Mouse (Mus musculus) macrophage (primary cell): Measurements from ENCODE around the gene Camk2d. TPM values are rescaled to one million over a fixed set of nuclear protein-coding genes. Genes with fewer than 3 reads are reported as not detected.
A peak's percentile ranks its signal among the peaks of the same experiment; 100 is the strongest.

ENCODE experiments used
- H3K27ac ChIP-seq: fragments of 350-480 bp; formaldehyde crosslinking; 2 replicates; pipeline ENCODE4 v1.9.0; 2021
- H3K36me3 ChIP-seq: fragments of 350-480 bp; formaldehyde crosslinking; 2 replicates; pipeline ENCODE4 v1.9.0; 2021; ENCODE audit errors: inconsistent target
- H3K4me3 ChIP-seq: fragments of 350-480 bp; formaldehyde crosslinking; 2 replicates; pipeline ENCODE4 v1.9.0; 2021; ENCODE audit errors: inconsistent target
- H3K79me2 ChIP-seq: fragments of 350-480 bp; formaldehyde crosslinking; 2 replicates; pipeline ENCODE4 v1.9.0; 2021; ENCODE audit errors: inconsistent target
- WGBS: methylation state at CpG from one replicate; pipeline ENCODE4 v1.1.7; 2026; ENCODE audit warnings: inconsistent platforms; ENCODE audit not compliant: missing documents; 5-methylcytosine and 5-hydroxymethylcytosine counted together
- polyA plus RNA-seq: library from polyadenylated mRNA; stranded (reverse); fragments of 250-400 nt; gene quantifications from 3 replicates; pipeline ENCODE4 v1.2.4, GENCODE M21; 2018; ENCODE audit warnings: inconsistent platforms

The Camk2d gene
- polyA plus RNA-seq, 1 experiment from 2014 or later: 69.7 TPM

DNA sequence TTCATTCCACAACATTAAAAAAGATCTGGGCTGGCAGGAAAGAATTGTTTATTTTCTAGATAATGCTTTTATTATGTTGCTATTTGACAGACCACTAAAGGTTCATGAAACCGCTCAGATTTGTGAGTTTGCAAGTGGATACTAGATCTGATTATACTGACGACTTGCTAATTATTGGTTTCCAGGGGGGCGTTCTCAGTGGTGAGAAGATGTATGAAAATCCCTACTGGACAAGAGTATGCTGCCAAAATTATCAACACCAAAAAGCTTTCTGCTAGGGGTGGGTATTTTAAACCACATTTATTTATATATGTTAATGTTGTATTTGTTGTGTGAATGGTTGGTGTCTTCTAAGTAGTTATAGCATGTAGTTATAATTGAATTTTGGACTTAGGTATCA, 2.8 kb downstream of the Camk2d start:
- 89% methylated on average over 3 of the region's 3 CpGs for WGBS

GRCm38 (mm10) chr3:126599335-126599734, 3.2 kb downstream of the Camk2d start:
- Histone ChIP-seq H3K4me3 (peak overlapping the region; percentile 97), H3K79me2 (peaks cover 68% of the 10 kb centered on the region), H3K27ac (no peak overlapping the region; the same call in 1 of the 2 replicates), H3K36me3 (peaks cover 10% of the 10 kb centered on the region; the same call in 1 of the 2 replicates)
- WGBS: 44% methylated on average over 2 of the region's 2 CpGs

More for the DNA sequence above, 2.8 kb downstream of the Camk2d start:
- Histone ChIP-seq H3K27ac (no peak overlapping the region; the same call in 1 of the 2 replicates), H3K4me3 (peak overlapping the region; percentile 97), H3K79me2 (peaks cover 64% of the 10 kb centered on the region), H3K36me3 (peaks cover 10% of the 10 kb centered on the region; the same call in 1 of the 2 replicates)

- 94% methylated on average over 10 of the region's 10 CpGs for WGBS
- H3K4me3 ChIP-seq: no peak overlapping the region
Observed at GRCm38 (mm10) chr3:126599936-126600335, 3.8 kb downstream of the Camk2d start.

GRCm38 (mm10) chr3:126602772-126603171, 6.7 kb downstream of the Camk2d start:
- Histone ChIP-seq H3K36me3 (peaks cover 10% of the 10 kb centered on the region; the same call in 1 of the 2 replicates), H3K4me3 (no peak overlapping the region), H3K79me2 (peaks cover 100% of the 10 kb centered on the region), H3K27ac (no peak overlapping the region)
- WGBS: 94% methylated on average over 11 of the region's 11 CpGs

More at GRCm38 (mm10) chr3:126599936-126600335, 3.8 kb downstream of the Camk2d start:
- no peak overlapping the region for H3K27ac ChIP-seq
- H3K36me3 ChIP-seq: peaks cover 10% of the 10 kb centered on the region; the same call in 1 of the 2 replicates
- peaks cover 74% of the 10 kb centered on the region for H3K79me2 ChIP-seq

GRCm38 (mm10) chr3:126604656-126605434, 8.7 kb downstream of the Camk2d start:
- Histone ChIP-seq H3K27ac (no peak overlapping the region), H3K36me3 (peaks cover 10% of the 10 kb centered on the region; the same call in 1 of the 2 replicates)
- 94% methylated on average over 9 of the region's 9 CpGs for WGBS

DNA sequence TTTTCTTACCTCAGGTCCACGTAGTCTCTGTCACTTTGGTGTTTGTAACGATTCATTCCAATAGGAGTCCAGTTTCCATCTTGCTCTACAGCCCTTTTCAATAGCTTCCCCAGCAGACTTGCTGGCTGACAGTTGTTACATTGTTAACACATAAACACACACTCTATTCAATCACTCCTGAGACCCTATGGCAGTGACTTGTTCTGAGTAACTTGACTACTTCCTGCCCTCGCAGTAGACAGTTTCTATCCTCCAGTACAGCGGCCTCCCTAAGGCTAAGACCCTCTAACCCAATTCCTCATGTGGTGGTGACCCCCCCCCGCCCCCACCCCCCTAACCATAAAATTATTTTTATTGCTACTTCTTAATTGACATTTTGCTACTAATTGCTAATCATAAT, 13.2 kb downstream of the Camk2d start:
- Histone ChIP-seq H3K4me3 (no peak overlapping the region), H3K79me2 (peaks cover 88% of the 10 kb centered on the region), H3K27ac (no peak overlapping the region), H3K36me3 (no peaks in the 10 kb centered on the region)
- 58% methylated on average over 5 of the region's 5 CpGs for WGBS

More at GRCm38 (mm10) chr3:126604656-126605434, 8.7 kb downstream of the Camk2d start:
- Histone ChIP-seq H3K4me3 (no peak overlapping the region), H3K79me2 (peaks cover 100% of the 10 kb centered on the region)

- Histone ChIP-seq H3K27ac (no peak overlapping the region), H3K4me3 (no peak overlapping the region), H3K79me2 (peaks cover 88% of the 10 kb centered on the region), H3K36me3 (no peaks in the 10 kb centered on the region)
- 43% methylated on average over 14 of the region's 14 CpGs for WGBS
Observed at GRCm38 (mm10) chr3:126609795-126610451, 13.8 kb downstream of the Camk2d start.

- Histone ChIP-seq H3K4me3 (no peak overlapping the region), H3K36me3 (no peaks in the 10 kb centered on the region), H3K27ac (peak overlapping the region; percentile 53), H3K79me2 (peaks cover 88% of the 10 kb centered on the region)
- WGBS: 17% methylated on average over 7 of the region's 7 CpGs
Observed at GRCm38 (mm10) chr3:126611624-126612023, 15.5 kb downstream of the Camk2d start.

DNA sequence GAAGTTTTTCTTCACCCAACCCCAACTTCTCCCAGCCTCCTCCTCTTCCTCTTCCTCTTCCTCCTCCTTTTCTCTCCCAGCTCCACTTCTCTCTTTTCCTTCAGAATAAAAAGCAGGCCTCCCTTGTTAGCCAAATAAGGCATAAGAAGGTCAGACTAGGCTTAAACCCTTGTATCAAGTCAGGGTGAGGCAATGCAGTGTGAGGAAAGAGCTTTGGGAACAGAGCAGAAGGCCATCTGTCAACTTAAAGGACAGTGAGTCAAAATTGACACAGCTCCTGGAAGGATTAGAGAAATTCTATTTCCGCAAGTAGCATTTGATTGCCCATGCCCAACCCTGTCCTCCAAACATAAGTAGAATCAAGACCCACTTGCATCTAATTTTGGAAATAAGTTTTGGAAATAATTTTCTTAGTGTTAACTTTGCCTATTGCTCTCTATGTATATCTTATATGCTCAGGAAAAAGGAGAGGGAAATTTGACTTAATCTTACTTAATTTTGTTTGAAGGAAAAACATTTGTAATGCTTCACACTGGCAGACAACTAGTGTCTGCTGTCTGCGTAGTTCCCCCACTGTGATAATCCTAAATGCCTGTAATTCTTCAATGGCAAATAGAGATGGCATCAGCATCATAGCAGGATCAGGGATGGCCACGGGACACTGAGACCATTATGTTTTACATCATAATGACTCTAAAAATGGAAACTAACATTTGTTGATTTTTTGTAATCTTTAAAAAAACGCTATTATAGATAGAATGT, 16.8 kb downstream of the Camk2d start:
- Histone ChIP-seq H3K36me3 (no peaks in the 10 kb centered on the region), H3K4me3 (no peak overlapping the region; the same call in 1 of the 2 replicates)
- 47% methylated on average over 4 of the region's 4 CpGs for WGBS

GRCm38 (mm10) chr3:126613510-126614128, 17.5 kb downstream of the Camk2d start:
- peak overlapping the region; percentile 53 for H3K27ac ChIP-seq
- no peaks in the 10 kb centered on the region for H3K36me3 ChIP-seq
- no peak overlapping the region for H3K4me3 ChIP-seq
- H3K79me2 ChIP-seq: peaks cover 88% of the 10 kb centered on the region
- WGBS: 22% methylated on average over 10 of the region's 11 CpGs

More for the DNA sequence above, 16.8 kb downstream of the Camk2d start:
- H3K27ac ChIP-seq: peak overlapping the region; percentile 53
- peaks cover 88% of the 10 kb centered on the region for H3K79me2 ChIP-seq

DNA sequence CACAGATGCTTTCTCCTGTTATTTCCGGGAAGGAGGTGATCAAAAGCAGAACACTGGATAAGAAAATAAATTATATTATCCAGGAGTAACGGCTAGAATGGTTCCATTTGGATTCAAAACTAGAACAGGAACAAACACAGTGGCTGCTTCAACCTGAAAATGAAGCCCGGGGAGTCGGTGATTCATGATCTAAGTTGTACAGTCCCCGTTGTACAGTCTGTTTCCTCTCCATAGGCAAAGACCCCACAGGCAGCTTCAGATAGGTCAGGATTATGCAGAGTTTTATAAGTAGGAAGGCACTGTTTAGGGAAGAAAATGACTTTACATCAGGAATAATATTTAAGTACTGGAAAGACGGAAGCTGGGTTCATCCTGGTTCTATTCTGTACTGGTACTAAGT, 19.2 kb downstream of the Camk2d start:
- H3K27ac ChIP-seq: no peak overlapping the region
- peaks cover 88% of the 10 kb centered on the region for H3K79me2 ChIP-seq
- no peaks in the 10 kb centered on the region for H3K36me3 ChIP-seq
- 69% methylated on average over 6 of the region's 6 CpGs for WGBS
- no peak overlapping the region for H3K4me3 ChIP-seq

GRCm38 (mm10) chr3:126620152-126620551, 24.1 kb downstream of the Camk2d start:
- Histone ChIP-seq H3K36me3 (no peaks in the 10 kb centered on the region), H3K79me2 (peaks cover 82% of the 10 kb centered on the region), H3K27ac (no peak overlapping the region), H3K4me3 (no peak overlapping the region)
- 96% methylated on average over 6 of the region's 6 CpGs for WGBS

DNA sequence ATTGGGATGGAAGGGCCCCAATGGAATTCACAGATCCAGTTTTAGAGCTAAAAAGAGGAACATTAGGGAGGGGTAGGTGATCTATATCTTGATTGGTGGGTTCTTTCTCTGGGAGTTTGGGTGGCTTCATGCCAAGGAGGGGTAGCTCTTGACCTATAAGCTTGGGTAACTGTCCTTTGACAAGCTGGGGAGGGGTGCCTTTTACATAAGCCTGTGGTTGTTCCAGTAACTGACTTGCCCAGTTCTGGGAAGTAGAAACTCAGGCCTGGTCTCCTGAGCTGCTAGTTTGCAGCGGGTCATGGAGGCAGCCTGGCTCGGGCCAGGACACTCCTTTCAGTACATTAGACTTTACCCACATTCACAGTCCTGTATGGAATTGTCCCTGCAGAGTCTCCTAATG, 26.4 kb downstream of the Camk2d start:
- 34% methylated on average over 2 of the region's 2 CpGs for WGBS
- no peak overlapping the region for H3K4me3 ChIP-seq
- no peaks in the 10 kb centered on the region for H3K36me3 ChIP-seq
- peaks cover 77% of the 10 kb centered on the region for H3K79me2 ChIP-seq
- no peak overlapping the region for H3K27ac ChIP-seq
